Mouse (Mus musculus): ENCODE measurements around the gene Xpnpep2. TPM values are rescaled to one million over a fixed set of nuclear protein-coding genes. Genes with fewer than 3 reads are reported as not detected.

Xpnpep2 gene
- polyA plus RNA-seq, 1 experiment from 2014 or later = 3.8 TPM

- H3K4me2 ChIP-seq (replicated peaks) = no peak overlapping the region
- no peak overlapping the region for H3K9ac ChIP-seq
- no peak for ATAC-seq (ENCODE audit: insufficient number of reproducible peaks, insufficient read depth, low FRiP score, low TSS enrichment)
- no peak overlapping the region for H3K4me3 ChIP-seq
- no peak overlapping the region for H3K27ac ChIP-seq
- 82% methylated on average over 6 of the region's 6 CpGs for WGBS
- H3K9me3 ChIP-seq = no peaks in the 10 kb centered on the region
- no peaks in the 10 kb centered on the region for H3K27me3 ChIP-seq
- H3K36me3 ChIP-seq = no peaks in the 10 kb centered on the region
- no peaks in the 10 kb centered on the region for H3K4me1 ChIP-seq
These were observed 19.1 kb downstream of the Xpnpep2 start for GRCm38 (mm10) chrX:48127502-48128218.

- WGBS = 67% methylated on average over 1 of the region's 1 CpGs
- no peak overlapping the region for H3K27ac ChIP-seq
- H3K9me3 ChIP-seq = no peaks in the 10 kb centered on the region
- H3K4me1 ChIP-seq = no peaks in the 10 kb centered on the region
- no peaks in the 10 kb centered on the region for H3K36me3 ChIP-seq
- no peak overlapping the region for H3K9ac ChIP-seq
- no peak overlapping the region for H3K4me2 ChIP-seq (replicated peaks)
- no peak overlapping the region for H3K4me3 ChIP-seq
- no peaks in the 10 kb centered on the region for H3K27me3 ChIP-seq
- no peak for ATAC-seq (ENCODE audit: insufficient number of reproducible peaks, insufficient read depth, low FRiP score, low TSS enrichment)
These were observed 20.6 kb downstream of the Xpnpep2 start for GRCm38 (mm10) chrX:48129167-48129566.

- no peak overlapping the region for H3K9ac ChIP-seq
- ATAC-seq (ENCODE audit: insufficient number of reproducible peaks, insufficient read depth, low FRiP score, low TSS enrichment) = no peak
- H3K27me3 ChIP-seq = no peaks in the 10 kb centered on the region
- WGBS = 86% methylated on average over 4 of the region's 4 CpGs
- no peaks in the 10 kb centered on the region for H3K4me1 ChIP-seq
- H3K36me3 ChIP-seq = no peaks in the 10 kb centered on the region
- H3K9me3 ChIP-seq = no peaks in the 10 kb centered on the region
- no peak overlapping the region for H3K27ac ChIP-seq
- no peak overlapping the region for H3K4me3 ChIP-seq
- no peak overlapping the region for H3K4me2 ChIP-seq (replicated peaks)
These were observed 28.4 kb downstream of the Xpnpep2 start for GRCm38 (mm10) chrX:48136935-48137334.

GRCm38 (mm10) chrX:48138011-48138410 lies 29.5 kb downstream of the Xpnpep2 start:
- no peak overlapping the region for H3K4me2 ChIP-seq (replicated peaks)
- no peaks in the 10 kb centered on the region for H3K36me3 ChIP-seq
- 56% methylated on average over 6 of the region's 6 CpGs for WGBS
- H3K27me3 ChIP-seq = no peaks in the 10 kb centered on the region
- no peak overlapping the region for H3K27ac ChIP-seq
- H3K4me3 ChIP-seq = no peak overlapping the region
- H3K9ac ChIP-seq = no peak overlapping the region
- H3K9me3 ChIP-seq = no peaks in the 10 kb centered on the region
- no peak for ATAC-seq (ENCODE audit: insufficient number of reproducible peaks, insufficient read depth, low FRiP score, low TSS enrichment)
- no peaks in the 10 kb centered on the region for H3K4me1 ChIP-seq

GRCm38 (mm10) chrX:48138539-48139275 lies 30.2 kb downstream of the Xpnpep2 start:
- ATAC-seq (ENCODE audit: insufficient number of reproducible peaks, insufficient read depth, low FRiP score, low TSS enrichment) = no peak
- WGBS = 50% methylated on average over 7 of the region's 7 CpGs
- Histone ChIP-seq H3K9me3 (no peaks in the 10 kb centered on the region), H3K27ac (no peak overlapping the region), H3K9ac (no peak overlapping the region), H3K4me3 (no peak overlapping the region), H3K4me1 (no peaks in the 10 kb centered on the region), H3K36me3 (no peaks in the 10 kb centered on the region), H3K27me3 (no peaks in the 10 kb centered on the region), H3K4me2 (replicated peaks) (no peak overlapping the region)

- ATAC-seq (ENCODE audit: insufficient number of reproducible peaks, insufficient read depth, low FRiP score, low TSS enrichment) = no peak
- no peak overlapping the region for H3K4me3 ChIP-seq
- no peak overlapping the region for H3K9ac ChIP-seq
- WGBS = 43% methylated on average over 14 of the region's 14 CpGs
- H3K4me2 ChIP-seq (replicated peaks) = no peak overlapping the region
- H3K4me1 ChIP-seq = no peaks in the 10 kb centered on the region
- H3K27ac ChIP-seq = no peak overlapping the region
- no peaks in the 10 kb centered on the region for H3K9me3 ChIP-seq
- no peaks in the 10 kb centered on the region for H3K27me3 ChIP-seq
- no peaks in the 10 kb centered on the region for H3K36me3 ChIP-seq
These were observed 31.1 kb downstream of the Xpnpep2 start for GRCm38 (mm10) chrX:48139368-48140285.

GRCm38 (mm10) chrX:48140286-48140877 lies 31.9 kb downstream of the Xpnpep2 start:
- Histone ChIP-seq H3K4me1 (no peaks in the 10 kb centered on the region), H3K4me3 (no peak overlapping the region), H3K4me2 (replicated peaks) (no peak overlapping the region), H3K36me3 (no peaks in the 10 kb centered on the region), H3K9ac (no peak overlapping the region), H3K27me3 (no peaks in the 10 kb centered on the region), H3K27ac (no peak overlapping the region), H3K9me3 (no peaks in the 10 kb centered on the region)
- 59% methylated on average over 3 of the region's 3 CpGs for WGBS
- ATAC-seq (ENCODE audit: insufficient number of reproducible peaks, insufficient read depth, low FRiP score, low TSS enrichment) = no peak

GRCm38 (mm10) chrX:48141481-48141880 lies 33.0 kb downstream of the Xpnpep2 start:
- Histone ChIP-seq H3K4me2 (replicated peaks) (no peak overlapping the region), H3K4me1 (no peaks in the 10 kb centered on the region), H3K9ac (no peak overlapping the region), H3K4me3 (no peak overlapping the region), H3K36me3 (no peaks in the 10 kb centered on the region), H3K9me3 (no peaks in the 10 kb centered on the region), H3K27me3 (no peaks in the 10 kb centered on the region), H3K27ac (no peak overlapping the region)
- ATAC-seq (ENCODE audit: insufficient number of reproducible peaks, insufficient read depth, low FRiP score, low TSS enrichment) = no peak
- WGBS = 69% methylated on average over 6 of the region's 6 CpGs

GRCm38 (mm10) chrX:48143415-48144335 lies 35.1 kb downstream of the Xpnpep2 start:
- no peaks in the 10 kb centered on the region for H3K9me3 ChIP-seq
- 49% methylated on average over 26 of the region's 26 CpGs for WGBS
- peak overlapping the region; percentile 38 for H3K4me2 ChIP-seq (replicated peaks)
- no peaks in the 10 kb centered on the region for H3K4me1 ChIP-seq
- ATAC-seq (ENCODE audit: insufficient number of reproducible peaks, insufficient read depth, low FRiP score, low TSS enrichment) = no peak
- no peaks in the 10 kb centered on the region for H3K36me3 ChIP-seq
- no peak overlapping the region for H3K4me3 ChIP-seq
- H3K27ac ChIP-seq = no peak overlapping the region
- no peak overlapping the region for H3K9ac ChIP-seq
- no peaks in the 10 kb centered on the region for H3K27me3 ChIP-seq

GRCm38 (mm10) chrX:48146262-48146661 lies 37.7 kb downstream of the Xpnpep2 start, which contains the start of gene Sash3:
Gene Sash3 (plus strand): TSS chrX:48146436.
- Histone ChIP-seq H3K36me3 (no peaks in the 10 kb centered on the region), H3K27ac (no peak within 1 kb of the TSS), H3K4me3 (no peak within 1 kb of the TSS), H3K4me2 (replicated peaks) (no peak within 1 kb of the TSS), H3K9me3 (no peaks in the 10 kb centered on the region), H3K9ac (no peak within 1 kb of the TSS), H3K27me3 (no peaks in the 10 kb centered on the region), H3K4me1 (no peaks in the 10 kb centered on the region)
- no peak for ATAC-seq (ENCODE audit: insufficient number of reproducible peaks, insufficient read depth, low FRiP score, low TSS enrichment)
- 89% methylated on average over 4 of the region's 4 CpGs for WGBS

Measured in embryonic facial prominence, embryonic 12.5 days (tissue).